ENCODE assay signal across 17 mouse cellular contexts in genomic region chr15:31965542-31965941, GRCm38 (mm10).
DNase-seq lines count a peak whose midpoint lies in the region; ATAC-seq lines count a peak whose summit lies in the region.
"Had no signal": no experiment of that assay in that cellular context is flagged by ENCODE, and none has a peak within 500 bp of the region (broad histone marks: within the 10 kb centered on the region; RNA-seq: fewer than 3 reads in every experiment).

No protein-coding gene starts in this region.

- peak; percentile 93 for ATAC-seq in granulocyte monocyte progenitor cell, adult 5-6 weeks (replicated peaks; ENCODE audit: poor library complexity, severe bottlenecking)
- peak; percentile 88 for ATAC-seq in megakaryocyte progenitor cell, adult 5-6 weeks (replicated peaks; ENCODE audit: poor library complexity)
- ATAC-seq: forebrain, embryonic 13.5 days; forebrain, embryonic 15.5 days; forebrain, postnatal 0 days had no signal

- peak; percentile 51 for DNase-seq in 416B (ENCODE audit: low read depth)
- DNase-seq in spleen, postnatal 14 days (ENCODE audit: low spot score in 2 of 2), result no peak
- DNase-seq in kidney, adult 11 months, result no peak
- DNase-seq: adrenal gland, adult 2 months; adrenal gland, postnatal 10 days; adrenal gland, postnatal 25 days; cerebellum, adult 11 months; cerebellum, adult 18-20 months; cerebellum, adult 8-10 months; cerebellum, adult 9-11 months; cerebellum, postnatal 14 days; cerebellum, postnatal 36 days; forebrain, postnatal 0 days had no signal
